Mouse (Mus musculus) forebrain, embryonic 11.5 days (tissue): Measurements from ENCODE around the gene Slc10a7. TPM values are rescaled to one million over a fixed set of nuclear protein-coding genes. Genes with fewer than 3 reads are reported as not detected.

Experiments
- ATAC-seq: fragments of 200-750 bp; cut with Nextera tagmentation; replicated peaks from 2 replicates; pipeline ENCODE4 v1.8.0; 2017; ENCODE audit warnings: moderate TSS enrichment; ENCODE audit not compliant: low FRiP score
- DNase-seq: peaks from one replicate; pipeline ENCODE4 v3.0.0-alpha.2; 2017; ENCODE audit warnings: low spot score
- H3K27ac ChIP-seq: fragments of 300-500 bp; sonication (generic); 2 replicates; pipeline ENCODE4 v1.5.1; 2014; ENCODE audit warnings: low read depth, low read length
- H3K27me3 ChIP-seq: fragments of 300-500 bp; sonication (generic); 2 replicates; pipeline ENCODE4 v1.6.1; 2014; ENCODE audit warnings: mild to moderate bottlenecking, low read length, mixed read lengths; ENCODE audit not compliant: control insufficient read depth, insufficient read depth
- H3K36me3 ChIP-seq: fragments of 300-500 bp; sonication (generic); 2 replicates; pipeline ENCODE4 v1.6.1; 2014; ENCODE audit warnings: mild to moderate bottlenecking, low read length, moderate library complexity, mixed read lengths; ENCODE audit not compliant: control insufficient read depth, insufficient read depth
- H3K4me1 ChIP-seq: fragments of 300-500 bp; sonication (generic); replicated peaks from 2 replicates; pipeline ENCODE4 v1.6.1; 2014; ENCODE audit warnings: low read length, mixed read lengths; ENCODE audit not compliant: control insufficient read depth, insufficient read depth
- H3K4me2 ChIP-seq: fragments of 300-500 bp; sonication (generic); 2 replicates; pipeline ENCODE4 v1.6.1; 2014; ENCODE audit warnings: low read depth, mild to moderate bottlenecking, low read length, moderate library complexity, mixed read lengths; ENCODE audit not compliant: severe bottlenecking
- H3K4me3 ChIP-seq: fragments of 300-500 bp; sonication (generic); 2 replicates; pipeline ENCODE4 v1.5.1; 2014; ENCODE audit warnings: low read depth, low read length
- H3K9ac ChIP-seq: fragments of 300-500 bp; sonication (generic); 2 replicates; pipeline ENCODE4 v1.6.1; 2014; ENCODE audit warnings: low read length
- H3K9me3 ChIP-seq: fragments of 300-500 bp; sonication (generic); 2 replicates; pipeline ENCODE4 v1.6.1; 2016; ENCODE audit warnings: low read length, mixed read lengths; ENCODE audit not compliant: control insufficient read depth
- WGBS: fragments of 180-500 bp; shearing (Covaris S2); extraction: QIAGEN DNeasy Blood & Tissue Kit; methylation state at CpG from one replicate; pipeline ENCODE4 v1.1.7; 2014; 5-methylcytosine and 5-hydroxymethylcytosine counted together
- polyA plus RNA-seq: library from polyadenylated mRNA; unstranded; fragments of >200 nt; fragmentation: Nextera tagmentation; extraction: Ambion mirVana; gene quantifications from 2 replicates; pipeline ENCODE4 v1.2.1, GENCODE M21; 2014

Gene Slc10a7
- polyA plus RNA-seq, 1 experiment from 2014 or later = 8.5 TPM

- Histone ChIP-seq H3K36me3 (no peaks in the 10 kb centered on the region), H3K27me3 (no peaks in the 10 kb centered on the region), H3K27ac (no peak overlapping the region), H3K9me3 (no peaks in the 10 kb centered on the region), H3K4me2 (no peak overlapping the region), H3K9ac (no peak overlapping the region), H3K4me1 (no peaks in the 10 kb centered on the region), H3K4me3 (no peak overlapping the region)
- no peak for ATAC-seq
- 88% methylated on average over 10 of the region's 10 CpGs for WGBS
- no peak for DNase-seq
Observed at GRCm38 (mm10) chr8:78656700-78657370, 147.7 kb downstream of the Slc10a7 start.

GRCm38 (mm10) chr8:78658172-78658571 lies 149.0 kb downstream of the Slc10a7 start:
- Histone ChIP-seq H3K4me2 (no peak overlapping the region), H3K36me3 (no peaks in the 10 kb centered on the region), H3K4me1 (no peaks in the 10 kb centered on the region), H3K9ac (no peak overlapping the region), H3K9me3 (no peaks in the 10 kb centered on the region), H3K4me3 (no peak overlapping the region), H3K27me3 (no peaks in the 10 kb centered on the region), H3K27ac (no peak overlapping the region)
- ATAC-seq (no peak), DNase-seq (no peak)
- WGBS = 78% methylated on average over 5 of the region's 5 CpGs

GRCm38 (mm10) chr8:78659617-78660187 lies 150.6 kb downstream of the Slc10a7 start:
- no peak overlapping the region for H3K4me3 ChIP-seq
- no peaks in the 10 kb centered on the region for H3K36me3 ChIP-seq
- WGBS = 94% methylated on average over 3 of the region's 3 CpGs
- no peak overlapping the region for H3K4me2 ChIP-seq
- no peak for ATAC-seq
- no peaks in the 10 kb centered on the region for H3K4me1 ChIP-seq
- no peaks in the 10 kb centered on the region for H3K9me3 ChIP-seq
- DNase-seq = no peak
- H3K9ac ChIP-seq = no peak overlapping the region
- H3K27me3 ChIP-seq = no peaks in the 10 kb centered on the region
- H3K27ac ChIP-seq = no peak overlapping the region

- H3K9me3 ChIP-seq = no peaks in the 10 kb centered on the region
- WGBS = 93% methylated on average over 12 of the region's 12 CpGs
- H3K36me3 ChIP-seq = no peaks in the 10 kb centered on the region
- DNase-seq (no peak), ATAC-seq (no peak)
- H3K4me1 ChIP-seq = no peaks in the 10 kb centered on the region
- no peak overlapping the region for H3K9ac ChIP-seq
- H3K27me3 ChIP-seq = no peaks in the 10 kb centered on the region
- H3K4me2 ChIP-seq = no peak overlapping the region
- no peak overlapping the region for H3K27ac ChIP-seq
- H3K4me3 ChIP-seq = no peak overlapping the region
Observed at GRCm38 (mm10) chr8:78664306-78664940, 155.3 kb downstream of the Slc10a7 start.

GRCm38 (mm10) chr8:78667399-78667798 lies 158.3 kb downstream of the Slc10a7 start:
- Histone ChIP-seq H3K27ac (no peak overlapping the region), H3K4me2 (no peak overlapping the region), H3K36me3 (no peaks in the 10 kb centered on the region), H3K9me3 (no peaks in the 10 kb centered on the region), H3K9ac (no peak overlapping the region), H3K4me3 (no peak overlapping the region), H3K27me3 (no peaks in the 10 kb centered on the region), H3K4me1 (no peaks in the 10 kb centered on the region)
- no peak for DNase-seq
- 88% methylated on average over 5 of the region's 5 CpGs for WGBS
- no peak for ATAC-seq

GRCm38 (mm10) chr8:78668206-78668605 lies 159.1 kb downstream of the Slc10a7 start:
- no peaks in the 10 kb centered on the region for H3K27me3 ChIP-seq
- H3K9me3 ChIP-seq = no peaks in the 10 kb centered on the region
- ATAC-seq = no peak
- H3K9ac ChIP-seq = no peak overlapping the region
- H3K4me3 ChIP-seq = no peak overlapping the region
- no peak for DNase-seq
- no peaks in the 10 kb centered on the region for H3K36me3 ChIP-seq
- H3K4me2 ChIP-seq = no peak overlapping the region
- H3K4me1 ChIP-seq = no peaks in the 10 kb centered on the region
- H3K27ac ChIP-seq = no peak overlapping the region
- WGBS = 90% methylated on average over 5 of the region's 5 CpGs

- Histone ChIP-seq H3K9ac (no peak overlapping the region), H3K27me3 (no peaks in the 10 kb centered on the region), H3K9me3 (no peaks in the 10 kb centered on the region), H3K36me3 (no peaks in the 10 kb centered on the region), H3K4me3 (no peak overlapping the region), H3K4me1 (no peaks in the 10 kb centered on the region), H3K27ac (no peak overlapping the region), H3K4me2 (no peak overlapping the region)
- ATAC-seq (no peak), DNase-seq (no peak)
- 91% methylated on average over 7 of the region's 7 CpGs for WGBS
Observed at GRCm38 (mm10) chr8:78670241-78670640, 161.1 kb downstream of the Slc10a7 start.

- 83% methylated on average over 10 of the region's 10 CpGs for WGBS
- H3K9me3 ChIP-seq = no peaks in the 10 kb centered on the region
- H3K9ac ChIP-seq = no peak overlapping the region
- H3K36me3 ChIP-seq = no peaks in the 10 kb centered on the region
- no peak for DNase-seq
- H3K27me3 ChIP-seq = no peaks in the 10 kb centered on the region
- H3K4me1 ChIP-seq = no peaks in the 10 kb centered on the region
- ATAC-seq = no peak
- no peak overlapping the region for H3K4me3 ChIP-seq
- no peak overlapping the region for H3K27ac ChIP-seq
- H3K4me2 ChIP-seq = no peak overlapping the region
Observed at GRCm38 (mm10) chr8:78678541-78679219, 169.5 kb downstream of the Slc10a7 start.
